Mouse (Mus musculus): Measurements from ENCODE around the gene Fchsd2. TPM values are rescaled to one million over a fixed set of nuclear protein-coding genes. Genes with fewer than 3 reads are reported as not detected.

Fchsd2 gene
- polyA plus RNA-seq, 1 experiment from 2014 or later, result 28.5 TPM

GRCm38 (mm10) chr7:101101156-101101691 lies 8.6 kb downstream of the Fchsd2 start:
- H3K4me2 ChIP-seq (ENCODE audit: low read depth), result no peak overlapping the region
- WGBS, result 67% methylated on average over 10 of the region's 10 CpGs
- ATAC-seq (ENCODE audit: insufficient read depth, low FRiP score, low TSS enrichment) (no peak), DNase-seq (ENCODE audit: low spot score) (no peak)
- no peaks in the 10 kb centered on the region for H3K4me1 ChIP-seq (ENCODE audit: control insufficient read depth, insufficient read depth, low read length)
- H3K27ac ChIP-seq (ENCODE audit: low read depth, low read length), result no peak overlapping the region
- H3K9ac ChIP-seq (ENCODE audit: low read length), result no peak overlapping the region
- H3K36me3 ChIP-seq (ENCODE audit: control insufficient read depth, insufficient read depth, low read length), result no peaks in the 10 kb centered on the region
- H3K9me3 ChIP-seq (ENCODE audit: control insufficient read depth, low read length), result no peaks in the 10 kb centered on the region
- H3K27me3 ChIP-seq (ENCODE audit: control insufficient read depth, insufficient read depth, low read length), result no peaks in the 10 kb centered on the region
- no peak overlapping the region for H3K4me3 ChIP-seq (ENCODE audit: low read depth, low read length)

GRCm38 (mm10) chr7:101106666-101107065 lies 14.0 kb downstream of the Fchsd2 start:
- H3K4me1 ChIP-seq (ENCODE audit: control insufficient read depth, insufficient read depth, low read length), result peaks cover 6% of the 10 kb centered on the region; the same call in 1 of the 2 replicates
- no peak for ATAC-seq (ENCODE audit: insufficient read depth, low FRiP score, low TSS enrichment)
- H3K9ac ChIP-seq (ENCODE audit: low read length), result no peak overlapping the region
- H3K9me3 ChIP-seq (ENCODE audit: control insufficient read depth, low read length), result no peaks in the 10 kb centered on the region
- no peak overlapping the region for H3K27ac ChIP-seq (ENCODE audit: low read depth, low read length)
- H3K36me3 ChIP-seq (ENCODE audit: control insufficient read depth, insufficient read depth, low read length), result no peaks in the 10 kb centered on the region
- 64% methylated on average over 2 of the region's 2 CpGs for WGBS
- H3K27me3 ChIP-seq (ENCODE audit: control insufficient read depth, insufficient read depth, low read length), result no peaks in the 10 kb centered on the region
- no peak overlapping the region for H3K4me3 ChIP-seq (ENCODE audit: low read depth, low read length)
- no peak for DNase-seq (ENCODE audit: low spot score)
- H3K4me2 ChIP-seq (ENCODE audit: low read depth), result no peak overlapping the region

GRCm38 (mm10) chr7:101107073-101107810 lies 14.6 kb downstream of the Fchsd2 start:
- ATAC-seq (ENCODE audit: insufficient read depth, low FRiP score, low TSS enrichment) (no peak), DNase-seq (ENCODE audit: low spot score) (no peak)
- peak overlapping the region; percentile 89 for H3K4me2 ChIP-seq (ENCODE audit: low read depth)
- H3K4me3 ChIP-seq (ENCODE audit: low read depth, low read length), result peak overlapping the region; percentile 78
- no peak overlapping the region for H3K27ac ChIP-seq (ENCODE audit: low read depth, low read length)
- H3K36me3 ChIP-seq (ENCODE audit: control insufficient read depth, insufficient read depth, low read length), result no peaks in the 10 kb centered on the region
- H3K9me3 ChIP-seq (ENCODE audit: control insufficient read depth, low read length), result no peaks in the 10 kb centered on the region
- H3K9ac ChIP-seq (ENCODE audit: low read length), result peak overlapping the region; percentile 92; the same call in 1 of the 2 replicates
- 39% methylated on average over 5 of the region's 5 CpGs for WGBS
- no peaks in the 10 kb centered on the region for H3K27me3 ChIP-seq (ENCODE audit: control insufficient read depth, insufficient read depth, low read length)
- peaks cover 6% of the 10 kb centered on the region; the same call in 1 of the 2 replicates for H3K4me1 ChIP-seq (ENCODE audit: control insufficient read depth, insufficient read depth, low read length)

GRCm38 (mm10) chr7:101107968-101108652 lies 15.4 kb downstream of the Fchsd2 start:
- H3K4me1 ChIP-seq (ENCODE audit: control insufficient read depth, insufficient read depth, low read length), result peaks cover 6% of the 10 kb centered on the region; the same call in 1 of the 2 replicates
- no peaks in the 10 kb centered on the region for H3K27me3 ChIP-seq (ENCODE audit: control insufficient read depth, insufficient read depth, low read length)
- H3K4me3 ChIP-seq (ENCODE audit: low read depth, low read length), result peak overlapping the region; percentile 78
- peak overlapping the region; percentile 92 for H3K9ac ChIP-seq (ENCODE audit: low read length)
- no peaks in the 10 kb centered on the region for H3K9me3 ChIP-seq (ENCODE audit: control insufficient read depth, low read length)
- under 1% methylated on average over 48 of the region's 75 CpGs for WGBS
- no peaks in the 10 kb centered on the region for H3K36me3 ChIP-seq (ENCODE audit: control insufficient read depth, insufficient read depth, low read length)
- H3K27ac ChIP-seq (ENCODE audit: low read depth, low read length), result peak overlapping the region; percentile 98
- peak overlapping the region; percentile 89 for H3K4me2 ChIP-seq (ENCODE audit: low read depth)
- ATAC-seq (ENCODE audit: insufficient read depth, low FRiP score, low TSS enrichment) (peak; percentile 95), DNase-seq (ENCODE audit: low spot score) (peak; percentile 100)

DNA sequence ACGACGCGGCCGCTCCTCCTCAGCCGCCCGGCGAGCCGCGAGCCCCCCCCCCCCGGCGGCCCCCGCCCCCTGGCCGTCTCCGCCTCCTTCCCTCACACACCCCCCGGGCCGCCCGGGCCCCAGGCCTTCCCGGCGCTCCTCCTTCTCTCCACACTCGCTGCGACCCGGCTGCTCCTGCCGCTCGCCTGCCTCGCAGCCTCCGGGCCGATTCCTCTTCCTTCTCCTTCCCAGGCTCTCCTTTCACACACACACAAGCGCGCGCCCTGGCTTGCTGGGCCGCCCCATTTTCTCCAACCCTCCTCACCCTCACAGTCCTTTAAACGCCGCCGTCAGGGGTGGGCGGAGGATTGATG lies 16.0 kb downstream of the Fchsd2 start:
- Histone ChIP-seq H3K9ac (ENCODE audit: low read length) (peak overlapping the region; percentile 92), H3K9me3 (ENCODE audit: control insufficient read depth, low read length) (no peaks in the 10 kb centered on the region), H3K4me2 (ENCODE audit: low read depth) (peak overlapping the region; percentile 89), H3K4me3 (ENCODE audit: low read depth, low read length) (peak overlapping the region; percentile 78), H3K27ac (ENCODE audit: low read depth, low read length) (peak overlapping the region; percentile 98), H3K27me3 (ENCODE audit: control insufficient read depth, insufficient read depth, low read length) (no peaks in the 10 kb centered on the region), H3K4me1 (ENCODE audit: control insufficient read depth, insufficient read depth, low read length) (peaks cover 6% of the 10 kb centered on the region; the same call in 1 of the 2 replicates), H3K36me3 (ENCODE audit: control insufficient read depth, insufficient read depth, low read length) (no peaks in the 10 kb centered on the region)
- ATAC-seq (ENCODE audit: insufficient read depth, low FRiP score, low TSS enrichment), result no peak; the same call in 1 of the 2 replicates
- WGBS, result under 1% methylated on average over 9 of the region's 35 CpGs
- DNase-seq (ENCODE audit: low spot score), result peak; percentile 81

DNA sequence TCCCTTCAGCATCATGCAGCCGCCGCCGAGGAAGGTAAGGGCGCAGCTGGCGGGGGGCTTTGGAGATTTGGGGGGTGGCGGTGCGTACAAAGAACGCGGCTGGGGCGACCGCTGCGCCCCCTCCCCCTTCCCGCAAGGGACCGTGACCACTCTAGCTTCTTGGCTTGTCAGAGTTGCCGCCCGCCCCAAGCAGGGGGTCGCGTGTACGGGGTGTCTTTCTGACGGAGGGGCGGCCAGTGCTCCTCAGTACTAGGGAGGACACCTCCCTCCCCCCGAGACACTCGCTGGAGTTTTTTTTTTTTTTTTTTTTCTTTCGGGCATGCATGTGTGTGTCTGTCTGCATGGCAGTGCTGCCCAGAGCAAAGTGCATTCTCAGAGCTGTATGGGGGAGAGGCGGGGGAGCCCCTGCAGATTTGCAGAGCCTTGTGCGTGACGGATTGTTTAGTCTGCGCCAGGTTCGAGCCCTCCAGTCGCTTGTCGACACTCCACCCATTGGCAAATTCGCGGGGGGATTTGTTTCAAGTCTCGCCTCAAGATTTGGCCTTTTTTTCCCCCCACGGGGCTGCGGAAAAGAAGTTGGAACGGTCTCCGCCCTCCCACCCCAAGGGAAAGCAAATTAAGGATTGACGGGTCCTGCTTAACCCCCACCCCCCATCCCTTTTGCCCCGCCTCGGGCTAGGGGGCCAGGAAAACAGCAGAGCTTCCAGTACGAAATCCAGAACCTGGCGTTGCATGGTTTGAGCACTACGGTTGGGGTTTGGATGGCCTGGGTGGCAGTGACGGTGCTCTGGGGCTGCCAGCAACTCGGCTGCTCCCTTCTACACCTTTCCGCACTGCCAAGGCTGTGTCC lies 16.6 kb downstream of the Fchsd2 start:
- WGBS, result under 1% methylated on average over 46 of the region's 47 CpGs
- H3K4me1 ChIP-seq (ENCODE audit: control insufficient read depth, insufficient read depth, low read length), result peaks cover 6% of the 10 kb centered on the region; the same call in 1 of the 2 replicates
- no peaks in the 10 kb centered on the region for H3K36me3 ChIP-seq (ENCODE audit: control insufficient read depth, insufficient read depth, low read length)
- H3K9me3 ChIP-seq (ENCODE audit: control insufficient read depth, low read length), result no peaks in the 10 kb centered on the region
- H3K4me2 ChIP-seq (ENCODE audit: low read depth), result peak overlapping the region; percentile 89
- no peak; the same call in none of the 2 replicates for ATAC-seq (ENCODE audit: insufficient read depth, low FRiP score, low TSS enrichment)
- H3K27me3 ChIP-seq (ENCODE audit: control insufficient read depth, insufficient read depth, low read length), result no peaks in the 10 kb centered on the region
- DNase-seq (ENCODE audit: low spot score), result peak; percentile 65
- H3K9ac ChIP-seq (ENCODE audit: low read length), result peak overlapping the region; percentile 92
- H3K27ac ChIP-seq (ENCODE audit: low read depth, low read length), result peak overlapping the region; percentile 98
- peak overlapping the region; percentile 78 for H3K4me3 ChIP-seq (ENCODE audit: low read depth, low read length)

- no peak for ATAC-seq (ENCODE audit: insufficient read depth, low FRiP score, low TSS enrichment)
- peak overlapping the region; percentile 89 for H3K4me2 ChIP-seq (ENCODE audit: low read depth)
- no peaks in the 10 kb centered on the region for H3K27me3 ChIP-seq (ENCODE audit: control insufficient read depth, insufficient read depth, low read length)
- H3K4me3 ChIP-seq (ENCODE audit: low read depth, low read length), result peak overlapping the region; percentile 78
- H3K9me3 ChIP-seq (ENCODE audit: control insufficient read depth, low read length), result no peaks in the 10 kb centered on the region
- WGBS, result 12% methylated on average over 8 of the region's 8 CpGs
- peak overlapping the region; percentile 98 for H3K27ac ChIP-seq (ENCODE audit: low read depth, low read length)
- H3K4me1 ChIP-seq (ENCODE audit: control insufficient read depth, insufficient read depth, low read length), result peaks cover 6% of the 10 kb centered on the region; the same call in 1 of the 2 replicates
- peak overlapping the region; percentile 92 for H3K9ac ChIP-seq (ENCODE audit: low read length)
- DNase-seq (ENCODE audit: low spot score), result peak; percentile 17
- H3K36me3 ChIP-seq (ENCODE audit: control insufficient read depth, insufficient read depth, low read length), result no peaks in the 10 kb centered on the region
These were observed 17.2 kb downstream of the Fchsd2 start for GRCm38 (mm10) chr7:101109856-101110350.

DNA sequence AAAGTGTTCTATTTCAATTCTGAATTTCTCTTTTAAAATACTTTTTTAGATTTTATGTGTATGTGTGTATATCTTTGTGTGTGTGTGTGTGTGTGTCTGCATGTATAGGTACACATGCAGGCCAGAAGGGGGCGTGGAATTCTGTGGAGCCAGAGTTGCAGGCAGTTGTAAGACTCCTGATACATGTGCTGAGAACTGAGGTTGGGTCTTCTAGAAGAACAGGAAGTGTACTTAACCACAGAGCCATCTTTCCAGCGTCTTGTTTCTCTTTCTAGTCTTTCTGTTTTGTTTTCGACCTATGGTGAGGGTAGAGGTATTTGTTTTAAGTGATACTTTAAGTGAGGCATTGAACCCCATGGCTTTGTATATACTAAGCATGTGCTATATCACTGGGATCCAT lies 20.7 kb downstream of the Fchsd2 start:
- no peak overlapping the region for H3K4me3 ChIP-seq (ENCODE audit: low read depth, low read length)
- ATAC-seq (ENCODE audit: insufficient read depth, low FRiP score, low TSS enrichment), result no peak
- H3K9me3 ChIP-seq (ENCODE audit: control insufficient read depth, low read length), result no peaks in the 10 kb centered on the region
- WGBS, result 86% methylated on average over 3 of the region's 3 CpGs
- no peak overlapping the region for H3K4me2 ChIP-seq (ENCODE audit: low read depth)
- peaks cover 6% of the 10 kb centered on the region; the same call in 1 of the 2 replicates for H3K4me1 ChIP-seq (ENCODE audit: control insufficient read depth, insufficient read depth, low read length)
- no peak overlapping the region for H3K9ac ChIP-seq (ENCODE audit: low read length)
- H3K27ac ChIP-seq (ENCODE audit: low read depth, low read length), result no peak overlapping the region
- no peak for DNase-seq (ENCODE audit: low spot score)
- no peaks in the 10 kb centered on the region; the same call in 1 of the 2 replicates for H3K36me3 ChIP-seq (ENCODE audit: control insufficient read depth, insufficient read depth, low read length)
- no peaks in the 10 kb centered on the region for H3K27me3 ChIP-seq (ENCODE audit: control insufficient read depth, insufficient read depth, low read length)
